Mouse (Mus musculus): Measurements from ENCODE around the gene Caskin1.

Caskin1 gene

DNA sequence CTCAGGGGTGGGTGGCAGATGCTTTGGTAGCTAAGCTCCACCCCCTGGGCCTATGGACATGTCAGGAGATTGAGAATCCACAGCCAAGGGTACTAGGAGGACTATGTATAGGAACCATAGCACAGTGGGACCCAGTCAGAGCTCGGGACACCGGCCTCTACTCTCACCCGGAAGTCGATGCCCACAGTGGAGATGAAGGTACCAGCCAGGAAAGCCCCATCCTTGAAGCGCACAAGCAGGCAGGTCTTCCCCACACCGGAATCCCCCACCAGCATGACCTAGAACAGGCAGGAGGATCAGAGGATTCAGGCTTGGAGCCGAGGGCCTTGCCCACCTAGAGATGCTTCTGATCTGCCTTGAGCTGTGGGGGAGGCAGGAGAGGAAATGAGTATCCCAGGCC, 43.6 kb downstream of the Caskin1 start:
- no peak for DNase-seq (ENCODE audit: low spot score)

DNA sequence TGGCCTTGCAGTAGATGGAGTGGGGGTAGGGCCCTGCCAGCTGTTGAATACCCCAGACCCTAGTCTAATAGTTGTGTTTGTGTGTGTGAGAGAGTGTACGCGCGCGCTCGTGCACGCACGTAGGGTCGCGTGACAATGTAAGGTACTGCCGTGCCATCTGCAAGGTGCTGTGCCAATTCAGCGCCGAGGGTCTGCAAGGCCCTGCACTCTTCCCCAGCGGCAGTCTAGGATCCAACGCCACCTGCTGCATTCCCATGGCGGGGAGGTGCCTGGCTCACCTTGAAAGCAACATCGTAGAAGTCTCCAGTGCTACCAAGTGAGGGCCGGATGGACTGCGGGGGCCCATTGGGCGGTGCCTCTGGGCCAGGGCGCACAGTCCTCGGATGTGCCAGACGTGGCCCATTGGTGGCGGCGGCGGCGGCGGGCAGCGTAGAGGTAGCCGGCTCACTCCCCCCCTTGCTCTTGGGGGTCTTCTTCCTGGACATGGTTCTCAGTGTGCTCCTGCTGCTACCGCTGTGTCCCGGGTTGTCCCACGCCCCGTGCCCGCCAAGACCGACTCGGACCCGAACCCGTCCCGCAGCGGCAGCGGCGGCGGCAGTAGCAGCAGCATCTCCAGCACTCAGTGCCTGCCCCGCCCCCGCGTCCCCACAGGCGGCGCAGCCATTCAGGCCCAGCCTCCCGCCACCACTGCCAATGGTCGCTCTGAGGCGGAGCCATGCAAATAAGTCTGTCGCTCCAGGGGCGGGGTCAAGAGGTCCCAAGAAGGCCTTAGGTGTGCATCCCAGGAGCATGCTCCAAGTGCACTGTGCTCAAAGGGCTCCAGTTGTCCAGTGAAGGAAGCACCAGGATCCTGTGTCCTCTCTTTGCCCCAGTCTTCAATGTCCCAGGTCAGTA, 44.9 kb downstream of the Caskin1 start:
- DNase-seq (ENCODE audit: low spot score): peak; percentile 89

DNA sequence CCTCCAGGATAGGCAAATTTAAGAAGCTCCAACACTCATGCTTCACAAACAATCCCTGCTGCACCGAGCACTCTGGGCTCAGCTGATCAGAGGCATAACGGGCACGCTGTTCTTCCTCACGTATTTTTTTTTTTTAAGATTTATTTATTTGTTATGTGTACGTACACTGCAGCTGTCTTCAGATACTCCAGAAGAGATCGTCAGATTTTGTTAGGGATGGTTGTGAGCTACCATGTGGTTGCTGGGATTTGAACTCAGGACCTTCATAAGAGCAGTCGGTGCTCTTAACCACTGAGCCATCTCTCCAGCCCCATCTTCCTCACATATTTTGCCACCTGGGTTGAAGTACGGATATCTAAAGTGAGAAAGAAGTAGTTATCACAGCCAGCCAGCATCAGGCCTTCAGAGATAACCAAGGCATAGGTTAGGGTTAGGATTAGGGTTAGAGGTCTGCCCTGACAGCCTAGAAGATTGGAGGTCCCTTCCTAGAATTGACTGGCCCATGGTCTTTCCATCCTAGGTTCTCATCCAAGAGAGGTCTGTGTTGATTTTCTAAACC, 45.8 kb downstream of the Caskin1 start, which contains the start of gene Rab26:
Gene Rab26, minus strand, starts transcription at position 51 of the 559 bp plus-strand sequence.
- no peak for DNase-seq (ENCODE audit: low spot score)

DNA sequence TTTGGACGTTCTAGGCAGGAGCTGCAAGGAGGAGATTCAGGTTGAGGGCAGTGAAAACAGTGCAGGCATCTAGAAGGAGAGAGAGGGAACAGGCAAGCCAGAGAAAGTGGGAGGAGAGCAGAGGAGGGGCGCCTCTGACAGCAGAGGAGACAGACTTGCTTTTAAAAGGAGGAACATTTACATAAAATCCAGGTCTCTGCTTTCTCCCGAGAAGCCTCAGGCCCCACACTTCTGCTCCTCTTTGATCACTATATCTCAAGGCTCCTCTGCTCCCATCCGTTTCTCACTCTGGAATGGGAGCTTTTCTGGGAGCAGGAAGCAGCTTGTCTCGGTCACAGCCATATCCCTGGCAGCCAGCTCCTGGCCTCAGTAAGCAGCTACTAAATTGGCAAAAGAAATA, 46.9 kb downstream of the Caskin1 start:
- no peak for DNase-seq (ENCODE audit: low spot score)

DNA sequence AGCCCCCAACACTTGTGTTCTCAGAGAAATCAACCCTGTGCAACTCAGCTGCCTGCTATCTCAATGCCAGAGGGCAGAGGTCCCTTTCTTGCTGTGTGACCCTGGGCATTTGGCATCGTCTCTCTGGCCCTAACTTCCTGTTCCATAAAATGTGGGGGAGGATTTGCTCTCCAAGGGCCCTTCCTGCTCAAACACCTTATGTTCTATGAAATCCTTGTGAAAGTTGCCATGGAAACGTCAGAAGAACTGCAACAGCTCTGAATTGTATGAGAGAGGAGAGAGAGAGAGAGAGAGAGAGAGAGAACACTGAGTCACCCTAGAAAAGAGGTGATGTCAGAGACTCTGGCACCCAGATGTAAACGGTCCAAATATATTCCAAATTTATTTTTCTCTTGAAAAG, 49.1 kb downstream of the Caskin1 start:
- DNase-seq (ENCODE audit: low spot score): no peak

DNA sequence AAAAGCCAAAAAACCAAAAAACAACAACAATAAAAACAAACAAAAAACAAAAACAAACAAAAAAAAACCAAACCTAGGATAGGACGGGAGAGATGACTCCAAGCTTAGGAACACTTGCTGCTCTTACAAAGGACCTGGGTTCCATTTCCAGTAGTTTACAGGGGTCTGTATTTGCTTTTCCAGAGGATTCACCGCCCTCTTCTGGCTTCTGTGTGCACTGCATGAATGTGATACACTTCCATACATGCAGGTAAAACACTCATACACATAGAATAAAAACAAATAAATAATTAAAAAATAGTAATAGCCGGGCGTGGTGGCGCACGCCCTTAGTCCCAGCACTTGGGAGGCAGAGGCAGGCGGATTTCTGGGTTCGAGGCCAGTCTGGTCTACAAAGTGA, 50.5 kb downstream of the Caskin1 start:
- peak; percentile 60 for DNase-seq (ENCODE audit: low spot score)

DNA sequence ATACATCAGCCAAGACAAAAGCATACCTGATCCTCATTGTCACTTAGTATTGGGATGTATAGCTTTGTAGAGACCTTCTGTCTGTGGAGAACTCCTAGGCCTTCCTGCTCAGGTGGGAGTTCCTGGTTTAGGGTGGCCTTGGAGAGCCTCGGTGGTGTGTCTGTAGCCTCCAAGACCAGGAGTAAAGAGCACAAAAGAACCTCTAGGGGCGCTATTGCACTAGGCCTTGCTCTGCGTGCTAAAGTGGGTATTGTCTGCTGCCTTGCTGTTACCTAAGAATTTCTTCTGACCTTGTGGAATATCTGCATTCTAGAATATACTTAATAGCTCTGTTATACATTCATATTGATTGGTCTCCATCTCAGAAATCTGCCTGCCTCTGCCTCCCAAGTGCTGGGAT, 52.0 kb downstream of the Caskin1 start:
- DNase-seq (ENCODE audit: low spot score): peak; percentile 58

DNA sequence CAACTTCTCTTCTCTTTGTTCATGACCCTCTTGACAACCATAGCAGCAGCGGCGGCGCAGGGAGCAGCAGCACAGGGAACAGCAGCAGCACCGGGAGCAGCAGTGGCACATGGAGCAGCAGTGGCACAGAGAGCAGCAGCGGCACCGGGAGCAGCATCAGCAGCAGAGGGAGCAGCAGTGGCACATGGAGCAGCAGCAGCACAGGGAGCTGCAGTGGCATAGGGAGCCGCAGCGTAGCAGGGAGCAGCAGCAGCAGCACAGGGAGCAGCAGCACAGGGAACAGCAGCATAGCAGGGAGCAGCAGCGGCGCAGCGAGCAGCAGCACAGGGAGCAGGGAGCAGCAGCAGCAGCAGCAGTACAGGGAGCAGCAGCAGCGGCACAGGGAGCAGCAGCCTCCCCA, 56.2 kb downstream of the Caskin1 start:
- DNase-seq (ENCODE audit: low spot score): no peak

DNA sequence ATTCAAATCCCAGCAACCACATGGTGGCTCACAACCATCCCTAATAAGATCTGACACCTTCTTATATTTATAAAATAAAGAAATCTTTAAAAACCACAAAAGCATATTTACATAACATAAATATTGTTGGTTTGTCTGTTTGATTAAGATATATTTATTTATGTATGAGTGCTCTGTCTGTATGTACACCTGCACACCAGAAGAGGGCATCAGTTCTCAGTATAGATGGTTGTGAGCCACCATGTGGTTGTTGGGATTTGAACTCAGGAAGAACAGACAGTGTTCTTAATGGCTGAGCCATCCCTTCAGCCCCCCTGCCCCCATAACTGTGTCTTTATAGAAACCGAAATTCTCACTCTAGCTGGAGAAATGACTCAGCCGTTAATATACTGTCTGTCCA, 56.8 kb downstream of the Caskin1 start:
- DNase-seq (ENCODE audit: low spot score): no peak

DNA sequence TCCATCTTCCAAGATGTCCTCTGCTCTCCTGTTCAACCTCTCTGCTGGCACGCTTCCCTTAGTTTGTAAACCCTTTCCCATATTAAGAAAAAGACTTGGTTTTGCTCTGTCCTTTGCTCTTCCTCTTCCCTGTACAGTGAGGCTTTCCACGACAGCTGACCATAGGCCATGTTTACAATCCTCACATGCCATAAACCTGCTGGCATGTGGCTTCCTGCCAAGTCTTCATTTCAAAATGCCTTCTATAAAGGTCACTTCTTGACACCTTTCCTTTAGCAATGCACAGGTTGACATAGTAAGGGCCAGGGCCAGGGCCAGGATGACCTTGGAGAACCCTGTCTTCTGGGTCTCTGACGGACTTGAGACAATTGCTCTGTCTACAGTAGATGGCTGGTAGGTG, 57.8 kb downstream of the Caskin1 start:
- no peak for DNase-seq (ENCODE audit: low spot score)

DNA sequence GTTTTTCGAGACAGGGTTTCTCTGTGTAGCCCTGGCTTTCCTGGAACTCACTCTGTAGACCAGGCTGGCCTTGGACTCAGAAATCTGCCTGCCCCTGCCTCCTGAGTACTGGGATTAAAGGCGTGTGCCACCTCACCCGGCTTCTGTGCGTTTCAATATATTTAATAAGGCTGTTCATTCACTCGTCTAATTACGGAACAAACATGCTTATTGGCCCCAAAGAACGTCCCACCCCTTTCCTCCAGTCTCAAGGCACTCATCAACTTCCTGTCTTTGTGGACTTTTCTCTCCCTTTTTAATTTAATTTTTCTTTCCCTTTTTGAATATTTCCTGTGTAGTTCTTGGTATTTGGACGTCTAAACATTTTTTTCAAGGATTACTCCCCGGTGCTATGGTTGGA, 60.0 kb downstream of the Caskin1 start:
- DNase-seq (ENCODE audit: low spot score): peak; percentile 57

DNA sequence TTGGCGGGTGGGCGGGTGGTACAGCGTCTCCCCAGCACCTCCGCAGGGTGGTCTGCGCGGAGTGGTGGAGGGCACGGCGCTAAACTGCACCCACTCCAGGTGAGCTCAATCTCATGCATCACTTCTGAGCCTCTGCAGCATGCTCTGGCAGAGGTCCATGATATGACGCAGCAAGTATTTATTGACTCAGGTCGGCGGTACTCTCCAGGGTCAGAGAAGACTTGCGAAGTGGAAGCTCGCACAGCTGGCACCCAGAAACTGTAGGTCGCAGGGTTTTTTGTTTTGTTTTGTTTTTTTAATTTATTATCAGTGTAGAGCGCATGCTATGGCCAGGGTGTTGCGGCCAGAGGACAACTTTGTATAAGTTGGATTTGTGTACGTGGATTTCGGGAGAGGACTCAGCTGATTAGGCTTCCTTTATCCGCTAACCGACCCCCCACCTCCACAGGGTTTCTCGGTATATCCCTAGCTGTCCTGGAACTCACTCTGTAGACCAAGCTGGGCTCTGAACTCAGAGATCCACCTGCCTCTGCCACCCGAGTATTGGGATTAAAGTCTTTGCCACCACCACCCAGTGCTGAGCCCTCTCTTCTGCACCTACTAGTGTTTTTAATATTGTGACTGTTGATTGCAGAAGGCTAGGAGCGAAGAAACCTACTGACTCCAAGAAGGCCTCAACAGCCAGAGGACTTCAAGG, 60.7 kb downstream of the Caskin1 start:
- DNase-seq (ENCODE audit: low spot score): peak; percentile 64

DNA sequence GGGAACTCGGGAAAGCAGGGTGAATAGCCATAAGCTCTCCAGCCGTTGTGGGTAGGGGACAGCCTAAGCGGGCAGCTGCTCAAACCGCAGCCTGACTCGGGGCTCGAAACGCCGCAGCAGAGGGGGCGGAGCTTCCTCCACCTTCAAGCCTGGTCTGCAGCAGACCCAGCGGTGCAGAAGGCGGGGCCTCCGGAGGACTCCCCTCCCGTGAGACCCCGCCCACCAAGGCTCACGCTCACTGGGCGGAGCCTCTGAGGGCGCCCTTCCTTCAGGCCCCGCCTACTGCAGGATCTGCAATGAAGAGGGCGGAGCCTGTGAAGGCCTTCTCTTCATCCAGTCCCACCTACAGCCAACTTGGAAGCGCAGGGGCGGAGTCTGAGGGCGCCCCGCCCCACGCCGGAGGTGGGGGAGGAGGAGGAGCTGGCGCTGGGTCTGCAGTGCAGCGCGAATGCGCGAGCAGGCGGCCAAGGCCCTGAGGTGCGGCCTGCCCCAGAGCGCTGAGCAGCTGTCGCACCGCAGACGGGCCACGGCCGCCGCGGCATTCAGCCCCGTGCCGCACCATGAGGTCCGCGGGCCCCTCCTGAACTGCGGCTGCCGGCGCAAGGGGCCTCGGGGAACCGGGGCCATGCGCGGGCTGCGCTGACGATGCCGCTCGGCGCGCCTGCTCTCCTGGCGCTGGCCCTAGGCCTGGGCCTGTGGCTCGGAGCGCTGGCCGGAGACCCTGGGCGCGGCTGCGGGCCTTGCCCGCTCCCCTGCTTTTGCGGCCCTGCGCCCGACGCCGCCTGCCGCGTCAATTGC, 61.4 kb downstream of the Caskin1 start, which contains the start of gene Pkd1:
Gene Pkd1, plus strand, starts transcription at position 217 of the 798 bp plus-strand sequence.
- peak; percentile 100 for DNase-seq (ENCODE audit: low spot score)

DNA sequence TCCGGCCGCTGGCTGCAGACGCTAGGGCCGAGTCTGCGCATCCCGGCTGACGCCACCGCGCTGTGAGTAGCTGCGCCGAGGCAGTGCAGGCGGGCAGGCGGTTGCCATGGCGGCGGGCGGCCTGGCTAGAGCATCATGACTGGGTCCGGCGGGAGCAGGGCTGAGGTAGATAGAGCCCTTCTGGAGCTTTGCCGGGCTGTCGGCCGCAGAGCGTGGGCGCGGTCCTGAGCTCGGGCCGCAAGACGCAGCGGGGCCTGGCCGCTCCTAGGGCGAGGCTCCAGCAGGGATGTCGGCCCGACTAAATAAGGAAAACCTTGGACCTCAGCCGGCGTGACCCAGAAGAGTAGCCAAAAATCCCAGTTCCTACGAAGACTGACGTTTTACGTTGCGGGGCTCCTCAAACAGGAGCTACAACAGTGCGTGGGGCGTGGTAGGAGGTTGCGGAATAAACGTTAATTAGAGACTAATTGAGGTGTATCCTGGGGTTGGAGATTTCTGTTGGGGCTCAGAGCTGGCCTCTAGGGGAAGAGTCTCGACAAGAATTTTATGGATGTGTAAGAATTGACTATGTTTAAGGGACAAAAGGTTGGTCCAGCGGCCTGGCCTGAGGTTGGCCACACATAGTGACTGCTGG, 62.1 kb downstream of the Caskin1 start:
- DNase-seq (ENCODE audit: low spot score): peak; percentile 58

DNA sequence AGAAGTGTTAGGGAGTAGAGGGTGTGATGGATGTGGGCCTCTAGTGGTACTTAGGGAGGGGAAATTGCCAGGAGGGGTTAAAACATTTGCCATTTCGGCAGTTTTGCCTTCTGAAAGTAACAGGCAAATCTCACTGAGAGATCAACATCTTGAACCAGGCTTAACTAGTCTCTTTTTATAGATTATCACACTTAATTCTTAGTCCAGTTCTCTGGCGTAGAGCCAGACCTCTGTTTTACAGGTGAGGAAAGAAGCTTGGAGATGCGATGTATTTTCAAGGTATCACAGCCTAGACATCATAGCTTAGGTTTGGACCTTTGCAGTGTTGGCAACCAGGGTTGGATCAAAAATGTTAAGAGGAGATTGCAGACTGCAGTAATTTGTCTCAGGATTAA, 62.6 kb downstream of the Caskin1 start:
- no peak for DNase-seq (ENCODE audit: low spot score)

DNA sequence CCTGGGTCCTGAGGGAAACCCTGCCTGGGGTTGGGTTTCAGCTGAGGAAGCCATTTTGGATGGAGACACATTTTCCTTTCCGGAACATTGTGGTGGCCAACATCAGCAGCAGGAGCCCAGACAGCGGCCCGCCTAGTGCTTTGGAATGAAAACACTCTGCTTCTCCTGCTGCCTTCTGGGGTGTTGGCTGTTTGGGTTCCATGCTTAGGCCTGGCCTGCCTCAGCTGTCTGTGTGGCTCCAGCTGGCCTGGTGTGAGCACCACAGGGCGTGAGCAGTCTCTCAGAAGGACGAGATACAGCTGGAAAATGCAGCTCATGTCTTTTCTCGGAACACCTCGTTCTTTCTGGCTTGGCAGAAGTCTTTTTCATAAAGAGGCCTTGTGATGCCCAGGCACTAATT, 68.7 kb downstream of the Caskin1 start:
- no peak for DNase-seq (ENCODE audit: low spot score)

Measured in c-Kit-positive CD71-positive TER-119-positive erythroid progenitor cells, embryonic 14.5 days (primary cell).